Mouse (Mus musculus) layer of hippocampus, adult 8-10 months (tissue): ENCODE results near the gene Gpnmb. TPM values are rescaled to one million over a fixed set of nuclear protein-coding genes. Genes with fewer than 3 reads are reported as not detected.

Experiments
- DNase-seq, 2 experiments: peaks; one replicate each; pipeline ENCODE4 v3.0.0; 2022; ENCODE audit warnings: low spot score in 2 of 2
- total RNA-seq, 4 experiments: library from RNA; stranded (reverse); gene quantifications; 2 replicates each; pipeline ENCODE4 v1.2.4; 2022

The Gpnmb gene
- total RNA-seq, 4 experiments from 2014 or later, result 3.5 to 67.0 (median 21.0) TPM

- no peak for DNase-seq
Measured at GRCm38 (mm10) chr6:49031230-49031629, 5.1 kb upstream of the Gpnmb start.

- DNase-seq, result no peak
Measured at GRCm38 (mm10) chr6:49032783-49033182, 3.6 kb upstream of the Gpnmb start.

- DNase-seq, result no peak
Measured at GRCm38 (mm10) chr6:49037268-49037662, 919 bp downstream of the Gpnmb start.

- DNase-seq, result peak; percentile 20 to 59
Measured at GRCm38 (mm10) chr6:49039470-49040180, 3.3 kb downstream of the Gpnmb start.

- no peak for DNase-seq
Measured at GRCm38 (mm10) chr6:49046502-49046901, 10.2 kb downstream of the Gpnmb start.

GRCm38 (mm10) chr6:49046976-49047375 is 10.6 kb downstream of the Gpnmb start:
- DNase-seq, result no peak

- DNase-seq, result no peak
Measured at GRCm38 (mm10) chr6:49047848-49048247, 11.5 kb downstream of the Gpnmb start.

GRCm38 (mm10) chr6:49048395-49048794 is 12.0 kb downstream of the Gpnmb start:
- DNase-seq, result no peak

GRCm38 (mm10) chr6:49050677-49051410 is 14.5 kb downstream of the Gpnmb start:
- DNase-seq, result no peak

- DNase-seq, result no peak
Measured at GRCm38 (mm10) chr6:49052191-49052590, 15.8 kb downstream of the Gpnmb start.

GRCm38 (mm10) chr6:49055256-49055733 is 18.9 kb downstream of the Gpnmb start:
- no peak for DNase-seq

GRCm38 (mm10) chr6:49056009-49056408 is 19.7 kb downstream of the Gpnmb start:
- no peak for DNase-seq

GRCm38 (mm10) chr6:49057053-49058021 is 21.0 kb downstream of the Gpnmb start:
- DNase-seq, result peak in 1 of 2 experiments; percentile 68

GRCm38 (mm10) chr6:49068361-49068760 is 32.0 kb downstream of the Gpnmb start:
- DNase-seq, result no peak

GRCm38 (mm10) chr6:49073304-49074116 is 37.2 kb downstream of the Gpnmb start, which contains the start of gene Malsu1:
Gene Malsu1, plus strand, starts transcription at chr6:49073795.
- peak; percentile 93 to 94 for DNase-seq

GRCm38 (mm10) chr6:49074117-49074490 is 37.8 kb downstream of the Gpnmb start:
- no peak for DNase-seq

- DNase-seq, result no peak
Measured at GRCm38 (mm10) chr6:49077894-49078293, 41.5 kb downstream of the Gpnmb start.

- no peak for DNase-seq
Measured at GRCm38 (mm10) chr6:49079313-49079712, 43.0 kb downstream of the Gpnmb start.

GRCm38 (mm10) chr6:49083008-49083407 is 46.7 kb downstream of the Gpnmb start:
- DNase-seq, result no peak

- no peak for DNase-seq
Measured at GRCm38 (mm10) chr6:49094968-49095367, 58.6 kb downstream of the Gpnmb start.

- peak; percentile 19 to 30 for DNase-seq
Measured at GRCm38 (mm10) chr6:49096421-49096820, 60.1 kb downstream of the Gpnmb start.
